Mouse (Mus musculus) neural tube, embryonic 10.5 days (tissue): ENCODE measurements around the gene Cyp4a10.
"Not testable (repeated sequence)": the region's sequence is repeated elsewhere in the genome, so short reads cannot be mapped to it uniquely, and the experiment has no call there.

ENCODE experiments used
- DNase-seq: peaks from one replicate; pipeline ENCODE4 v3.0.0-alpha.2; 2017; ENCODE audit warnings: low spot score; ENCODE audit errors: extremely low spot score

Cyp4a10 gene

GRCm38 (mm10) chr4:115518000-115518399 is at the start of gene Cyp4a10:
Cyp4a10 (plus strand) TSS chr4:115518264.
- not testable (repeated sequence) for DNase-seq

DNA sequence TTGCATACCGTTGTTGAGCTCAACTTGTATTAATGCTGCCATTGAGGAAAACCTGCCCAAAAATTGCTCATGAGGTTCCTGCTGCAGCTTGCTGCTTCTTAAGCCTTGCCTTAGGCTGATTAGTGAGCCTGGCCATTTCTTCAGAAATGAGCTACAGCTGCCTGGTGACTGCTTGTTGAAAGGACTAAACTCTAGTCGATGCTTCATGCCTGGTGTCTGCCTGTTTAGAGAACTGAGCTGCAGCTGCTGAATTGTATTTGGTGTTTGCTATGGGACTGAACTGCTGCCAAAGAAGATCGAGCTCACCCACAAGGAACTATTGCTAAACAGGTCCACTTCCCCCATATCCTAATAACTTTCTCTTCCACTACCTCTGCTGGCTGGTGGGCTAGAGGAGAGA is 44.5 kb upstream of the Cyp4a10 start:
- DNase-seq = not testable (repeated sequence)

DNA sequence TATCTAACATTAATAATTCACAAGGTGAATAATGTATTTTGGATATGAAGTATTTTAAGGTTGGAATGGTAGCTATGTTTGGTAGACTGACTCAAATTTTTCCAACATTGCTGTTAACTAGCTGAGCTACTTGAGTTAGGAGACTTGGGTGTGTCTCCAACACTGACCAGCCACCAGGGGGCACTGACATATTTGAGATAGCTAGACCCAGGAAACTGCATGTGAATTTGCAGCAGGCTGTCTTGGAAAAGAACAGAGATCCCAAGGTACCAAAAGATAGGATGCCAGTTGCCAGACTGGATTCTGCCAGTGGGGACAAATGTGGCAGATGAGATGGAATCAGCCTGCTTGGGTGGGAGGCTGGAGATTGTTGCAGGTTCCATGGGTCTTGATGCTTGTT is 42.0 kb upstream of the Cyp4a10 start:
- DNase-seq = not testable (repeated sequence)

DNA sequence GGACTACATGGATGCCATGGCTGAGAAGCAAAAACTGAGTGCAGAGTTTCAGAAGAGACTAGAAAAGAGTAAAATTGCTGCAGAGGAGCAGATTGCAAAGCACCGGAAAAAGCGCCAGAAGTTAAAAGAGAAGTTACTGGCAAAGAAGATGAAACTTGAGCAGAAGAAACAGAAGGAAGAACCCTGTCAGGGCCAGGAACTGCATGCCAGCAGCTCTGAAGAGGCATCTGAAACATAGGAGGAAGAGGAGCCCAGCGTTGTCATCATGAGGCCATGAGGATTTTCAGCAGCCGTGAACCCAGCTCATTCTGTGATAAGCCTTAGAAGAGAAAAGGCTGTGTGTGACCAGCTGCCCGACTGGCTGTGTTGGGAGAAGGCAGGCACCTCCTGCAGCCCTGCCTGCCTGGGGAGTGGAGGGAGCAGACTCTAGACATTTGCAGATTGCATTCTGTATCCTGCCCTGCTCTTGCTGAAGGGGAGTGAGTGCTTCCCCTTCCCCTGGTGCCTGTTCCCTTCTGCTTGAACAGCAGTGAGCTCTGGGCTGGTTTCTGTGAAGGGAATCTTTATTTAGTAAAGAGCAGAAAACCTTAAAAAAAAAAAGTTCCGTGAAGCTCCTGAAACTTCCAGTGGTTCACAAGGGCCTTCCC is 36.9 kb upstream of the Cyp4a10 start:
- no peak for DNase-seq

DNA sequence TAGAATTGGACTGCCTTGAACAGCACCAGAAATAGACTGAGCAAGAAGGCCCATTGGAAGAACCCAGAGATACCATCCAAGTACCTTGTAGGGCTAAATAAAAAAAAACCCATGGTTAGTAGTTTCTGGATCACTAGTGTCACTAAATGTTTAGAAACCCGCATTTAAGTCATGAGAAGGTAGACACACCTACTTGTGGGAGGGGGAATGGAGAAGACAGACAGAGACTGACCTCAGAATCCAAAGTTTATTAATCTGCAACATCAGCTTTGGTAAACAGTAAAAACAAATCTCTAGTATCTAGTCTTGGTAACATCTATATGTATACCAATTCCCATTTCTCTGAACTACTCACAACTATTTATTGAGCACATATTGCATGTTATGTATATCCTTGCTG is 22.1 kb upstream of the Cyp4a10 start, which contains the start of gene Cyp4a14:
TSS of gene Cyp4a14 (minus strand) at position 142 of the 400 bp plus-strand sequence.
- DNase-seq = no peak

DNA sequence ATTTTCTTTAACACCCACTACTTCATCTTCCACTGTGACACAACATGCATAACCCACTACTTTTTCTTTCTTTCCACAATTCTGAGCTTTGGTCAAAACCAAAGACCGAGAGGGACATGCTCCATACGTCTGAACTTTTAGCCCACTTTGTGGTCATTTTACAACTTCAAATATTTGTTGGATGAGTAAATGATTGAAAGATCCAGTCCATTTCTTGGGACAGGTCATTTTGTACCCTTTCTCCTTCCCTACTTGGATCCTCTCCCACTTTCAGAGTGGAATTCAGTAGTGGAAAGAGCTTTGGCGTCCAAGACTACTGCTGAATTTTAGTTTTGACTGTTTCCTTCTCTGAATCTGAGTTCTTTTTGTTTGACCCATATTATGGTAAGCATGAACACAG is 20.6 kb upstream of the Cyp4a10 start:
- no peak for DNase-seq

DNA sequence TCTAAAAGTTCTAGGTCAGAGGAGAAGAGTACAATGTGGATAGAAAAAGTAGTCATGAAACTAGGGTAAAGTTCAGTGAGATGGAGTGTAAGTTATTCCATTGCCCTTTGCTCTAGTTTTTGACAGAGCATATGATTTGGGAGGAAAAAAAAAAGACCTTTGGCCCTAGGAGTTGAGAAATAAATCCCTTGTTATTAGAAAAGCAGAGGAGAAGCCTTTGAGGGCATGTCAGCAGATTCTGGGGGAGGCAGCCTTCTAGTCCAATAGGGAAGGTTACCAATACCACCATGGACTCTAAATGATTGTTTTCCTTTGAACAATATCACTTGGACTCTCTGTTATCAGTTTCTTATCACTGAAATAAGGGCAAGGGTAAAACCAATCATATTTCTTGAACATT is 4.1 kb upstream of the Cyp4a10 start:
- not testable (repeated sequence) for DNase-seq

DNA sequence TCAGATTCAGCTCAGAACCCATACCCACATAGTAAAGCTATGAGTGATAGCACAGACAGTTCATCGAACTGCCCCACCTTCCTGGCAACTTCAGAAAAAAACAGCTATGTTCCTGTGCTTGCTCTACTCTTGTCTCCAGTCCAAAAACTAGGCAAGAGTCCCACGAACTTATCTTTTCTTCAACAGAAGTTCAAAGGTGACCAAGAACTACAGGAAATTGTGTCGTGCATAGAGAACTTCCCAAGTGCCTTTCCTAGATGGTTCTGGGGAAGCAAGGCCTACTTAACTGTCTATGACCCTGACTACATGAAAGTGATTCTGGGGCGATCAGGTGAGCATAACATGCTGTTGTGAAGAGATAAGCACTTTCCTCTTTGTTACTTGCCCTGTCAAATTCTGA is 1.4 kb downstream of the Cyp4a10 start:
- DNase-seq = no peak

DNA sequence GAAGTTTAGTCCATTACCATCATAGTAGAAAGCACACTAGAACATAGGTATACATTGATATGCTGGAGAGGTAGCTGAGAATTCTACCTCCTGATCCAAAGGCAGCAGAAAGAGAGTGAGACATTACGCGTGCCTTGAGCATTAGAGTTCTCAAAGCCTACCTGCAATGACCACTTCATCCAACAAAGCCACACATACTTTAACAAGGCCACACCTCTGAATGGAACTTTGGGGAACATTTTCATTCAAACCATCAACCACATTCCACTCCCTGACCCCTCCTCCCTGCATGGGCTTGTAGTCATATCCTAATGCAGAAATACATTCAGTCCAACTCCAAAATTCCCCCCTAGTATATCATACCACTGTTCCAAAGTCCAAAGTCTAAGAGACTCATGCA is 3.7 kb downstream of the Cyp4a10 start:
- DNase-seq = no peak

DNA sequence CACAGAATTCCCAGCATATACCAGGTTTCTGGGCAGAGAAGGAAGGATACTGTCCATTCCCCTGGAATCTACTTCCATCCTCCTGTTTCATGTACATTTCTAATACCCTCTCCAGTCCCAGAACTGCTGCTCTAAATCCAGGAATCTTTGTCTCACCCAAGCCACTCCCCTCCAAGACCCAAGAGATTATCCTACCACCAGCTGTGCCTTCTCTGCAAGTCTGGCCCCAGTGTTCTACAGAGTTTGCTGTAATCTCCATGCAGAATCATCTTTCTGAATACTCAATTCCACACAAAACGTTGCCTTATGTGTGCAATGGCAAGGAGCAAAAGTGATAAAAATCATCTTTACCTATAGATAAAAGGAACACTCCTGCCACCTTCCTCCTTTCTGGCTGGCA is 27.0 kb downstream of the Cyp4a10 start:
- no peak for DNase-seq

- no peak for DNase-seq
Measured at GRCm38 (mm10) chr4:115546141-115546828, 28.2 kb downstream of the Cyp4a10 start.

DNA sequence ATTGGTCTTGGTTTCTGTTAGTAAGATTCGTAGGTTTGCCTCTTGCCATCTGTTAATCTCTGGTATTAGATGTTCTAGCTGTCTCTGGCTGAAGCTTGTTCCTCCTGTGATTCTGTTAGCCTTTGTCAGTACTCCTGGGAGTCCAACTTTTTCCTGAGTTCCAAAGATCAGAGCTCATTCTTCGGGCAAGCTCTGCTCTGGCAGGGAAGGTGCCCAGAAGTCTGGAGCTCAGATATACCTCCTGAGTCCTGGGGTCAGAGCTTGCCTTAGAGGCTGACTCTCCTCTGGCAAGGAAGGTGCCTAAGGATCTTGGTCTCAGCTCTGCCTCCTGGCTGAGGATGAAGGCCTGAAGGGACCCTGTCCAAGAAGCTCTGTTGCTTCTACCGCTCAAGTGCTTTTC is 34.7 kb downstream of the Cyp4a10 start:
- no peak for DNase-seq

GRCm38 (mm10) chr4:115555513-115555912 is 37.4 kb downstream of the Cyp4a10 start:
- DNase-seq = no peak

GRCm38 (mm10) chr4:115557861-115558561 is 39.9 kb downstream of the Cyp4a10 start:
- no peak for DNase-seq

DNA sequence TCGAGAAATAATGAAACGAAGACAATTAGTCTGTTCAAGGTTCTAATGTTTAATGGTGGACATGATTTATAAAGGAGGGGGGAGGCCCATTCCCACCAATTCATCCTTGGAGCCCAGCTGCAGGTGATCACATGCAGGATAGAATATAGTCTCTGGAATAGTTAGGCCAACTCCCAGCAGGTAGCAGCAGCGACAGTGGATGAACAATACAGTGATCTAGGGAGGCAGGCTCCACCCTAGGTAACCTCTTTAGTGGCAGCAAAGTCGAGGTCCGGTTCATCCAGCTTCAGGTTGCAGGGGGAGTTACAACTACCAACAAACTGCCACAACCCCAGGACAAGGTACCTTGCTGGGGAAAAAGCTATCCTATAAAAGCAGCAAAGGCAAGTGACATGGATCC is 43.2 kb downstream of the Cyp4a10 start:
- not testable (repeated sequence) for DNase-seq

DNA sequence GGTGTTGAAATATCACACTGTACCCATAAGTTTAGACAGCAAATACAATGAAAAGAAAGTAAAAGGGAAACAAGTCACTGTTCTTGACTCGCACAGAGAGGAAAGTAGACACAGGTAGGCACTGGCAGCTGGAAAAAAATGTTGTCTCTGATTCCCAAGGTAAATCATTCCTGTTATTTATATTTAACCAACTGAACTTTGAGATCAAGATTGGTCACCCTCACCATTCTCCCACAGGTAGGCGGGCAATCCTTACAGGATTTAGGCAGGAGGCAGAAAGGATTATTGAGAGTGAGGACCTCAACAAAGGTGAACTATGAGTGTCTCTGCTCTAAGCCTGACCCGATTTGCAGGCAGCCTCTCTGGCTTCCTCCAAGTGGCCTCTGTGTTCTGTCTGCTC is 45.3 kb downstream of the Cyp4a10 start, which contains the start of gene Cyp4a31:
TSS of gene Cyp4a31 (plus strand) at position 249 of the 400 bp plus-strand sequence.
- no peak for DNase-seq

- DNase-seq = not testable (repeated sequence)
Measured at GRCm38 (mm10) chr4:115564469-115565225, 46.6 kb downstream of the Cyp4a10 start.

GRCm38 (mm10) chr4:115575255-115575654 is 57.2 kb downstream of the Cyp4a10 start:
- DNase-seq = no peak

DNA sequence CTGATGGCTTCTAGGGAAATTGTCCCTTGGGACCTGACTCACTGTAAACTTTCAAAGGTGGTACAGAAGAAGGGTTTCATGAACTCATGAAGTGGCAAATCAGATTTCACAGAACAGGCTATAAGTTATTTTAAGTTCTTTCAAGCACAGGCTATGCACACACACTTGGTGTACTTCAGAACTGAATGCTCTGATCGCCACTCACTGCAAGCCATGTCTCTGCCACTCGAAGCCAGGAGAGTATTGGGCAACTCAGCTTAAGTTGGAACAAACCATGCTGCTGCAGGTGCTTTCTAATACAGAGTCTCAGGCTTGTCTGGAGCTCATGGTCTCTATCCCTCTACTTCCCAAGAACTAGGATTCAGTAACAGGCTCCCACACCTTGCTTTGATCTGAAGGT is 57.7 kb downstream of the Cyp4a10 start:
- no peak for DNase-seq

- no peak for DNase-seq
Measured at GRCm38 (mm10) chr4:115583036-115583435, 65.0 kb downstream of the Cyp4a10 start.
